Mouse (Mus musculus): ENCODE results near the gene Fam71b. TPM values are rescaled to one million over a fixed set of nuclear protein-coding genes. Genes with fewer than 3 reads are reported as not detected.
"Not testable (repeated sequence)": the region's sequence is repeated elsewhere in the genome, so short reads cannot be mapped to it uniquely, and the experiment has no call there.

Gene Fam71b
- total RNA-seq, 4 experiments from 2014 or later: not detected

GRCm38 (mm10) chr11:46384925-46385324 lies 11.4 kb upstream of the Fam71b start:
- no peak for DNase-seq

DNA sequence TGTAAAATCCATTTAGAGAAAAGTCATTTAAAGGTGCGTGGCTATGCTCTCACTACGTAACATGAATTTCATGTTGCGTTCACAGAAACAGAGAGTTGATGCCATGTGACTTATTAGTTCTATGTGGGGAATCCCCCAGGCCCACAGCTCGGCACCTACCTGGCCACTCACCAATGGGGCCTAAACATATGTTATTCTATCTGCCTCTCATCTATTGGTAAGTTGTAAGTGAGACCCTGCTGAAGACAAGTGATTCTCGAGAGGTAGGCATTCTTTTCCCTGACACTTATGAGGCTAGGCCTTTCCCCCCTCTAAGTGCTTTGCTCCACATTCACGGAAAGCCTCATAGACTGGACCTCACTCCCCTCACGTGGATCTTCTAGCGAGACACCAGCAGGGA lies 9.8 kb upstream of the Fam71b start:
- DNase-seq: no peak

- DNase-seq: no peak
These were observed 9.3 kb upstream of the Fam71b start for GRCm38 (mm10) chr11:46387061-46387460.

GRCm38 (mm10) chr11:46388438-46388837 lies 7.9 kb upstream of the Fam71b start:
- DNase-seq: no peak

DNA sequence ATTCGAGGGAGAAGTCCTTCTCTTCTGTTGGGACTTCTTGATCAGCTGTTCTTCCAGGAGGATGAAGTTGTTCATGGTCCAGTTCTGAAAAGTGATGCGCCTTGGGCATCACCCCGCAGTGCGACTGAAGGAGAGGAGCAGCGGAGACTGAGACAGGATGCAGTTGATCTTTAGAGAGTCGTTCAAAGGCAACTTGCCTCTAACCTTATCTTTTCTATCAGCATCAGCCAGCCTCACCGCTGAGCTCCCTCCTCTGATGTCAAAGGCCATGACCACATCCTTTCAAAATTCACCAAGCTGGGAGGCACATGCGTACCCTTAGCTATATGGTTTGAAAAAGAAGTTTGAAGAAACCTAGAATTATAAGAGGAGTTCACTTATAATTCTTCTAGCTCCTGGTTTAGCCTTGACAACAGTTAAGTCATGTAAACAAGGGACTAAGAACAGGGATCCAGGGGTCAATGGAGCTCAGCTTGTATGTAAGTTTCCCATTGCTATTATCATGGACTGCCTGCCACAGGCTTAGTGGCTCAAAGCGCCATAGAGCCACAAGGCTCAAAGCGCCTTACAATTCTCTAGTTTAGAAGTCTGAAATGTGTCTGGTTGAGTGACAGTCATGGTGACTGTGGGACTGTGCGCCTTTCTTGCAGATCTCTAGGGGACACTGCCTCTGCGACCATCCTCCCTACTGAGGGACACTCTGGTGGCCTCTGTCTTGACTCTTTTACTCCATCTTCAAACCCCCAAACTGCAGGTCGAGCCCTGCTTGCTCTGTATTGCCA lies 6.8 kb upstream of the Fam71b start, which contains the start of gene Itk:
Gene Itk (minus strand): TSS at position 180 of the 782 bp plus-strand sequence.
- no peak for DNase-seq

GRCm38 (mm10) chr11:46390621-46391020 lies 5.7 kb upstream of the Fam71b start:
- DNase-seq: no peak

DNA sequence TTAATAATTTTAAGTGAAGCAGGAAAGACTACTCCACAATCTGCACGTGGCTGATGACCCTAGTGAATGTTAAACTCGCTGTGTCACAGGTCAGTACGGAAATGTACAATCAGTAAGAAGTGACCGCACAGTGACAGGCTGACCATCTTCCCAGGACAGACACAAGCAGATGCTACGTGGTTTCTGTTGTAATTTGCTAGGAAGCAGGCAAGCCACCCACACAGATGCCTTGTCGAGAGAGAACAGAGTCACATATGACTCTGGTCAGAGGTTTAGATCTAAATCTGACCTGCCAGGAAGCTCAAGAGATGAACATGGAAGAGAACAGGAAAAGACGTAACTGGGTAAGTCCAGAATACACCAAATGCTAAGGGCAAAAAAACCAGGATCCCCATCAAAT lies 3.5 kb upstream of the Fam71b start:
- no peak for DNase-seq

DNA sequence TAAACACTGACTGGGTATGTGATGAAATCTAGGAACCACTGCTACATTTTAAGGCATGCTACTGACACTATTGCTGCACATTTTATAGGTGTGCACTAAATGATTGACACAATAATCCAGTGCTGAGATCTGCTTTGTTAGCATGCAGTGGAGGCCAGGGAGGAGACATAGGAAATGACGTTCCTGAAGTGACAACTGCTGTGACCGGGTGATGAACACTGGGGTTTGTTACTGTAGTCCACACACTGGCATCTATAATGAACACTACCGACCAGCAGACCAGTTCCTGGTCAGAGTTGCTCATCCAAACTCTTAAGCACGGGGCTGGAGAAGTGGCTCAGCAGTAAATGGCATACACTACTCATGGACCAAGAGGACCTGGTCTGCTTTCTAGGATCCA lies 2.9 kb upstream of the Fam71b start:
- DNase-seq: no peak

GRCm38 (mm10) chr11:46395088-46395487 lies 1.3 kb upstream of the Fam71b start:
- DNase-seq: no peak

DNA sequence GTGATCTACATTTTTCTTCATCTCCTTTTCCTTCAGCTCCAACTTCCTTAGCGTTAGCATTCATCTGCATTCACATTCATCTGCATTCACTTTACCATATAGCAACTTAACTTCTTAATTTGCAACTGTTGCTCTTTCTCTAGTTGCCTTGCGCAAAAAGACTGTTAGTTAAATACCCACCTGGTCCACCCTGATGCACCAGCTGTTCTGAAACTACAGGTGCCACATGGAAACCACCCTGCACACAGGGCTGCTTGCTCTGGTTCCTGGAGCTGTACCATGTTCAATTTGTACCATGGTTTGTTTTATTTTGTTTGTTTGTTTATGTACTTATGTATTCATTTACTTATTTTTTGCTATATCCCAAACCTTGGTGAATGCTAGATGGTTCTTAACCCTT lies 661 bp upstream of the Fam71b start:
- DNase-seq: no peak

DNA sequence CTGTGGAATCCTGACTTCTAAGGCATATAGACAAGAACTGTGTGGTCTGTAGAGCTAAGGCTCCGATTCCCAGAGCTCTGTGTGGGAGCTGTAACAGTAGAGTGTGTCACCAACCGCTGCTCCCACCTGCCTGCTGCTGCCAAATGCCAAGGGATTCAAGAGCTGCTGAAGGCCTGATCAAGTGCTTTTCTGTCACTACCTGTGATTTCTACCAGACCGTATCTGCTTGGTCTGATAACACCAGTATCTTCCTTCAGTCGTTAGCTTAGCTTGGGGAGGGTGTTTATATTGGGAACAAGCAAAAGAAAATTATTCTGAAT lies 461 bp downstream of the Fam71b start:
- DNase-seq: no peak

GRCm38 (mm10) chr11:46397900-46398299 lies 1.5 kb downstream of the Fam71b start:
- no peak for DNase-seq

DNA sequence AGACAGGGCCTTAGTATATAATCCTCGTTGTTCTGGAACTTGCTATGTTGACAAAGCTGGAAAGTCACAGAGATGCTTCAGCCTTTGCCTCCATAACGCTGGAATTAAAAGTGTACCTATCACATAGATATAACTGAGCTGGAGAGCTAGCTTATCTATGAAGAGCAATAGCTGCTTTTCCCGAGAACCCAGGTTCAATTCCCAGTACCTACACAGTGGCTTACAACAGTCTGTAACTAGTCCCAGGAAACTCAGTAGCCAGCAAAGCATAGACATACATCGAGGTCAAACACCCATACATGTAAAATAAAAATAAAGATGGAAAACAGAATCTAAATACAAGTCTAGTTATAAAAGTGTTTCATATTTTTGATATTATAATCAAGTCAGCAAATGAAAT lies 2.1 kb downstream of the Fam71b start:
- no peak for DNase-seq

DNA sequence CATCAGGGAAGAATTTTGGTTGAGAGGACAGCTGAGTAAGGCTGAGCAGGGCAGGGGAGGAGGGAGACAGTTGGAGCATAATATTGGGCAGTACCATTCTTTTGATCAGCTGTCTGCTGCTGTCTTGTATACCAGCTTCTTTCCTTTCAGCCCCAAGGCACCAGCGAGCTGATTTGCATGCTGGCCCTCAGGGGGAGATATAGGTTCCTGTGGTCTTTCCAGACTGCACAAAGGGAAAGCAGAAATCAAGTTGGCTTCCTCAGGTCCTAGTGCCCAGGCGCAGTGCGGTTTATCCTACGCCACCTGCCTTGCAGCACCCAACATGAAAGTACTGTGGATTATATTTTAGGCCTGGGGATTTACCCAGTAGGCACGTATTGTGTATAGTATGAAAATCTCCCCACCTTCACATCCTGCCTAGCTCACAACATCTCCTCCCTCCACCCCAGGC lies 2.6 kb downstream of the Fam71b start:
- no peak for DNase-seq

- no peak for DNase-seq
These were observed 5.2 kb downstream of the Fam71b start for GRCm38 (mm10) chr11:46401555-46401954.

DNA sequence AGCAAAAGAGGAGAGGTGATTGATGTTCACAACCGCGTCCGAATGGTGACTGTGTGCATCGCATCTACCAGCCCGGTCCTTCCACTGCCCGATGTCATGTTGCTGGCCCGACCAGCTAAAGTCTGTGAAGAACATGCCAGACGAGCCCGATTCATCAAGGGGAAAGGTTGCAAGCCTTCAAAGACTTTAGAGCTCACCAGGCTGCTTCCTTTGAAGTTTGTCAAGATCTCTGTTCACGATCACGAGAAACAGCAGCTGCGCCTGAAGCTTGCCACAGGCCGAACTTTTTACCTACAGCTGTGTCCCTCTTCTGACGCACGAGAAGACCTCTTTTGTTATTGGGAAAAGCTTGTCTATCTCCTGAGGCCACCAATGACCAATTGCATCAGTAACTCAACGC lies 8.6 kb downstream of the Fam71b start:
- no peak for DNase-seq

DNA sequence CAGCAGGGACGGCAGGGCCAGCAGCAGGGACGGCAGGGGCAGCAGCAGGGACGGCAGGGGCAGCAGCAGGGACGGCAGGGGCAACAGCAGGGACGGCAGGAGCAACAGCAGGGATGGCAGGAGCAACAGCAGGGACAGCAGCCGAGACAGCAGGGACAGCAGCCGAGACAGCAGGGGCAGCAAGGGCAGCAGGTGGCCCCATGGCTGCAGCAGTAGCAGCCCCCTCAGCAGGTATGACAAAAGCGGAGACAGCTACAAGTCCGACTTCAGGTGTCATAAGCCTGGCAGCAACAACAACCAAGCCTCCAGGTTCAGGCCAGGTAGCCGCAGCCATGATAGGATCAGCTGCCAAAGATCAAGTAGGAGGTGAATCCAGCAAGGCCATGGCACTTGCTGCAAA lies 10.4 kb downstream of the Fam71b start:
- no peak for DNase-seq

DNA sequence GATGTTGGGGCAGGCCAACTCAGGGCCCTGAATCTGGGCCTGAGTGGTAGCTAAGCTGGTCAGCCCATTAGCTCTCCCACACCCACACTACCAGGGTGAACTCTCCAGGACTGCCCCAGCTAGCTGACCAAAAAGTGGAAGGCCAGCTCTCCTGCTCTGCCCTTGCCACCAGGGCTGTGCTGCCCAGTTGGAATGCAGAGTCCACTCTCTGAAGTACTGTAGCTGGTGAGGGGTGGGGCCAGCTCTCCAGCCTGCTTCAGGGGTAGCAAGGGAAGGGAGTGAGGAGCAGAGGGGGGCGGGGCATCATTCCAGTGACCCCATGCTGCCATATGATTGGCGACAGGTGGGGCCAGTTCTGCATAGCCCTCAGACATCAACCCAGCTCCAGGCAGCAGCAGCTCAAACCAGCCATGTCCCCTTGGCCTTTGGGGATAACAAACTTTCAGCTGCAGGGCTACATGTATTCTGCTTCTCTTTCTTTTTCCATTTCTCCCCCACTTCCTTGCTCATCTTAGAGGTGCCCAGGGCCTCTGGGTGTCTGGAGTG lies 13.7 kb downstream of the Fam71b start:
- no peak for DNase-seq

DNA sequence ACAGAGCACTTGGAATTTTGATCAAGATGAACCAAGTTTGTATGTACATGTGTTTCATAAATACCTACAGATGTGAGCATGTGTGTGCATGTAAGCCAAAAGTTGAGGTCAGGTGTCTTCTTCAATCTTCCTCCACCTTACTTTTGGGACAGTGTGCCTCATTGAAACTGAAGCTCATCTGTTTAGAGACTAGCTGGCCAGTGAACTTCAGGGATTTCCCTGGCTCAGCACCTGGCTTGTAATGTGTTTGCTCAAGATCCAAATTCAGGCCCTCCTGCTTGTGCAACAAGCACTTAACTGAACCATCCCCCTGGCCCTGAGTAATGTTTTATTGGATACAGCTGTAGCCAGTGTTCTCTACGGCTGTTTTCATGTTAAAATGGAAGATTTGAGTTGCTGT lies 22.1 kb downstream of the Fam71b start:
- no peak for DNase-seq

GRCm38 (mm10) chr11:46418860-46419259 lies 22.5 kb downstream of the Fam71b start:
- no peak for DNase-seq

- DNase-seq: no peak
These were observed 24.9 kb downstream of the Fam71b start for GRCm38 (mm10) chr11:46421086-46421888.

- DNase-seq: not testable (repeated sequence)
These were observed 31.8 kb downstream of the Fam71b start for GRCm38 (mm10) chr11:46428131-46428530.

- no peak for DNase-seq
These were observed 33.8 kb downstream of the Fam71b start for GRCm38 (mm10) chr11:46430123-46430522.

GRCm38 (mm10) chr11:46431129-46431528 lies 34.8 kb downstream of the Fam71b start:
- DNase-seq: peak; percentile 44
